Mouse (Mus musculus) skeletal muscle tissue, adult 2 months (tissue): Measurements from ENCODE around the gene Tnk1.

ENCODE experiments used
- DNase-seq: peaks from one replicate; pipeline ENCODE4 v3.0.0-alpha.2; 2012; ENCODE audit warnings: low read depth, low spot score

The Tnk1 gene

GRCm38 (mm10) chr11:69858113-69858998 lies at the start of gene Tnk1:
Gene Tnk1, minus strand, starts transcription at chr11:69858730.
- DNase-seq: no peak

GRCm38 (mm10) chr11:69904311-69904710 lies 45.8 kb upstream of the Tnk1 start:
- DNase-seq: no peak

GRCm38 (mm10) chr11:69902972-69903371 lies 44.4 kb upstream of the Tnk1 start:
- DNase-seq: no peak

DNA sequence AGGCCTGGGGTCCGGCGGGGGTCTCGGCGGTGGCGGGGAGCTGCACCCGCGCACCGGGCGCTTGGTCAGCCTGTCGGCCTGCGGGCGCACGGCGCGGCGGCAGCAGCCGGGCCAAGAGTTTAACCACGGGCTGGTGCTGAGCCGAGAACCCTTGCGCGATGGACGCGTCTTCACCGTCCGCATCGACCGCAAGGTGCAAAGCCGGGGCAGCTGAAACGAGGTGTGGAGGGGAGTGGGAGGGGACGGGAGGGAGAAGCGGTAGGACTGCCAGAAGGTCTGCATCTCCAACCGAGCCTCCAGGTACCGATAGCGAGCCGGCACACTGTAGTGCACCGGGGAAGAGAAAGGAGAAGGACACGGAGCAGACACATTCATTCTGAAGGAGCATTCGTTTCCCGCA lies 43.5 kb upstream of the Tnk1 start:
- no peak for DNase-seq

GRCm38 (mm10) chr11:69901406-69901846 lies 42.9 kb upstream of the Tnk1 start:
- peak; percentile 99 for DNase-seq

DNA sequence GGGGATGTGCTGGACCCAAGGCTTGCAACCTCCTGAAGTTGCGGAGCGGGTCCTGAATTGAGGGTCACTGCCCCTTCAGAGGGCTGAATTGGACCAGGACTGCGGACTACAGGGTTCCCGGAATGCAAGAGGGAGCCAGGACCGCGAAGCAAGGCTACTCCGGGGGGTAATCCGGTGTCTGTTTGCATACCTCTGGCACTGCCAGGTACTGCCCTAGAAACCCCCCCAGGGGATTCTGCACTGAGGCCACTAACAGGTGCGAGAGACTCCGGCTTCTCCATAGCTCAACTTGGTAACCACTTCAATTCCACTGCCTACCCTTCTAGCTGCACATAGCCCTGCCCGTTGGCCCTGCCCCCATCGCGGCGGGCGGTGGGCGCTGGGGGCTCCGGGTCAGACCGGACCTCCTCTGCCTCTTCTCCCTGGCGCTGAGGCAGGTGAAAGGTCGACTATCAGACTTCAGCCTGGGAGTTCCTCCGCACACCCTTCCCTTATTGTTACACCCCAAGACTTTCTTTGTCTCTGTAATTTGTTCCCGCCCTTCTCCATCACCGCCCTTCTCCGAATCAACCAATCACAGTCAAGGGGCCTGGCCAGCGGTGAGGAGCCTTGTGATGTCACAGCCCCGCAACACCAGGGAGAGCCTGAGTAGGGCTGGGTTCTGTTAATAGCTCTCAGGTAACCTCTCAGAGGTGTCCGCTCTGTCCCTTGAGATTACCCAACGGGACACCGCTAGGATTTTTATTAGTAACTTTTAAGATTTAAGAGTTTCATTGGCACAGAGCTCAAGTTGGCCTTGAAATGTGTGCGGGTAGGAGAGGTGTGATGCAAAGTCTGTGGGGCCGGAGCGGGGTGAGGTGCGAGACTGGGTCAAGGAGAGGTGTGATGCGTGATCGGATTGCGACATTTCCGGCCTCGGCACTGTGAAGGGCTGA lies 42.2 kb upstream of the Tnk1 start, which contains the start of the genes 2810408A11Rik and Neurl4:
Gene 2810408A11Rik (minus strand): TSS at position 517 of the 935 bp plus-strand sequence.
Gene Neurl4 (plus strand): TSS at position 602 of the 935 bp plus-strand sequence.
- DNase-seq: peak; percentile 92

DNA sequence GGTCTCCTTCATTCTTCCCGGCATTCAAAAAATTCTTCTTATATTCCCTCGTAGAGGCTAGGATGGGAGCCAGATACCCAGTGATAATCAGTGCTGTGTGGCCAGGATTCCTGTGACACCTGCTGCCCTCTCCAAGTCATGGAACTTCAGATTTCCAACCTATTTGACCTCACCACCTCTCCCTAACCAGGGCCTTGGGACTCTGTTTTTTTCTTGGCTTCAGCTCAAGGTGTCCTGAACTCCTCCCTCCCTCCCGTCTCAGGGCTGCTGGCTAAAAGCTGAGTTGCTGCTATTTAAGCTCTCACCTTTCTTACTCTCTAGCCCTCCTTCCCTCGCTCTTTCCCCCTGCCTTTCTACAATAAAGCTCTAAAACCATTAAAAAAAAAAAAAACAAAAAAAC lies 41.3 kb upstream of the Tnk1 start:
- no peak for DNase-seq

DNA sequence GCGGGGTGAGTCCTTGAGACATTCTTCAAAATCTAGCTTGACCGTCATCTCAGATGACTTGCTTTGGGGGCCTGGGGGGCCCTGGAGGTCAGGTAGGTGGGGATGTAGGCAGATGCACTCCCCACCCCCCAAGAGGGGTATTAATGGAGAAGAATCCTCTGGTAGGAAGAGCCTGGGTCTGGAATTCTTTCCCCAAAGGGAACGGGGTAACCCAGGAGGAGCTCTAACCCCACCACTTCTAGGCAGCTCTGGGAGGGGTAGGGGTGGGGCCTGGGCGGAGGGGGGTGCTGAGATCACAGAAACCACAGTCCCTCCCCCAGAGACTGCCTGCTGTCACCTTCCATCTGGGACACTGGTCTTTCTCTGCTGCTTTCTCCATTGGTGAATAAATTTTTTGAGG lies 36.8 kb upstream of the Tnk1 start, which contains the start of gene Acap1:
Gene Acap1 (minus strand): TSS at position 249 of the 400 bp plus-strand sequence.
- DNase-seq: no peak

- no peak for DNase-seq
These were observed 36.1 kb upstream of the Tnk1 start for GRCm38 (mm10) chr11:69894671-69895070.

DNA sequence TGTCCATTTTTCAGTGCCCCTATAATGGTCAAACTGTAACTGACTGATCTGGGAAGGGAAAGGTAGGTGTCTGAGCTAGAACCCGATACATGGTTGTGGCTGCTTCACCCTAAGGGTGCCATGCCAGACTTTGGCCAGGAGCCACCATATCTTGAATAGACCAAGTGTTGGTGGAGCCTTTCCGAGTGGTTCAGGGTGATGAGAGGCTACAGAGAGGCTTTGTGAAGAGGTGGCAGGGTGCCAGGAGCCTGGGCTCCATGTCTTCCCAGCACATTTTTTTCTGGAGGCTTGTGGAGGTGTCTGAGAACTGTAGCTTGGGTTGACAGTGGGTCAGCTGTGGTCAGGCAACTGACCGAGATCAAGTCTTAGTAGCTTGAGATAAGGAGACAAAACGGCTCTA lies 33.0 kb upstream of the Tnk1 start:
- no peak for DNase-seq

GRCm38 (mm10) chr11:69886907-69887635 lies 28.5 kb upstream of the Tnk1 start:
- no peak for DNase-seq

- no peak for DNase-seq
These were observed 26.1 kb upstream of the Tnk1 start for GRCm38 (mm10) chr11:69884663-69885062.

DNA sequence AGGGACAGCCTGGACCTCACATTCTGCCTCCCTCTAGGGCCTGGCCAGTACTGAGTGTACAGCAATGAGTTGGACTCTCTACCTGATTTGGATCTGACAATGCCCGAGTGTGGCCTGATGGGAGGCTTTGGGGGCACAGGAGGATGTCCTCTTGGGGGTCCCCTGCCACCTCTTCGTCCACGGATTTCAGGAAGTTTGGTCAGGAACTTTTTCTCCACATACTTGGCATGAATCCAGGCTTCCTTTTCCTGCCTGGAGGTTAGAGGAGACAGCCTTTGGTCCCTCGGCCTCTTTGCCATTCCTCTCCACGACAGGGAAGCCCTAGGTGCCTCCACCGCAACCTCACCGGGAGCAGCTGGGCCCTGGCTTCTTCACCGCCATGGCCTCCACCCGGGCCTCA lies 25.7 kb upstream of the Tnk1 start:
- no peak for DNase-seq

GRCm38 (mm10) chr11:69883527-69884151 lies 25.1 kb upstream of the Tnk1 start:
- no peak for DNase-seq

- no peak for DNase-seq
These were observed 24.5 kb upstream of the Tnk1 start for GRCm38 (mm10) chr11:69883066-69883465.

- DNase-seq: no peak
These were observed 23.5 kb upstream of the Tnk1 start for GRCm38 (mm10) chr11:69881787-69882670.

- peak; percentile 90 for DNase-seq
These were observed 22.5 kb upstream of the Tnk1 start, which contains the start of gene Kctd11 for GRCm38 (mm10) chr11:69880853-69881603. Gene Kctd11, minus strand, starts transcription at chr11:69881406.

DNA sequence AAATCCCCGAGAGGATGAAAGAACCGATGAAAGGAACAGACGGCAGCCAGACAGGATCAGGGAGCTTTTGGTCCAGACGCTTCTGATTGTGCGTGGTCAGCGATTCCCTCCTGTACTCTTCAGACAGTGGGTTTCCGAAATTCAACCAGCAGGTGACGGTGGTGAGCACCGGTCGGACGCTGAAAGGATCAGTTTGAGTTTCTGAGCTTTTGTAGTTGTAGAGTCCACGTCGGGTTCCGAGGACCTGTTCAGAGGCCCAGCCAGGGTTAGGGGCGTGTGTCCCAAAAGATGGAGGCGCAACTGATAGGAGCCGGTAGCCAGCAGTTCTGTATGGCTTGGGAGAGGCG lies 21.9 kb upstream of the Tnk1 start:
- DNase-seq: peak; percentile 57

DNA sequence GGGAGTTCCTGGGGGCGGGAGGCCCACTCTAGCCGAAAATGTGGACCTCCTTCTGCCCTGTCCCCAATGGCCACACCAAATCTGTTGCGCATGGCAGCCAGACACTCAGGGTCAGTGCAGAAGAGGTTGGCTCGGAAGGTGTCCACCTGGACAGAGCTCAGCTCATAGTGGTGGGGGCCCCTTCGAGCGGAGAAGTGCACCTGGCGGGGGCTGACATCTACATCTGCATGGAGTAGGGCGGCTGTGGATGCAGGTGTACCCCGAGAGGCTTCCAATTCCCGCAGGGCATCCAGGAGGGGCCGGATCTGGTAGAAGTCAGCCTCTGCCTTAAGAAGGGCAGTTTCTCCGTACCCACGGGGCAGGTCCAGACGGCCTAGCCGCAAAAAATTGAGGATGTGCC lies 21.2 kb upstream of the Tnk1 start:
- DNase-seq: no peak
